Mouse (Mus musculus) hindbrain, embryonic 10.5 days (tissue): ENCODE data around the gene Acad10. TPM values are rescaled to one million over a fixed set of nuclear protein-coding genes. Genes with fewer than 3 reads are reported as not detected.

Experiments
- DNase-seq: peaks from one replicate; pipeline ENCODE4 v3.0.0-alpha.2; 2017; ENCODE audit warnings: low spot score
- H3K27ac ChIP-seq: fragments of 300-500 bp; sonication (generic); 2 replicates; pipeline ENCODE4 v1.5.1; 2016; ENCODE audit warnings: mild to moderate bottlenecking, moderate library complexity
- H3K27me3 ChIP-seq: fragments of 300-500 bp; sonication (generic); 2 replicates; pipeline ENCODE4 v1.6.1; 2016; ENCODE audit warnings: mild to moderate bottlenecking; ENCODE audit not compliant: poor library complexity, insufficient read depth, severe bottlenecking
- H3K36me3 ChIP-seq: fragments of 300-500 bp; sonication (generic); 2 replicates; pipeline ENCODE4 v1.6.1; 2016; ENCODE audit warnings: mild to moderate bottlenecking, moderate library complexity
- H3K4me1 ChIP-seq: fragments of 300-500 bp; sonication (generic); replicated peaks from 2 replicates; pipeline ENCODE4 v1.6.1; 2016; ENCODE audit warnings: mild to moderate bottlenecking
- H3K4me3 ChIP-seq: fragments of 300-500 bp; sonication (generic); 2 replicates; pipeline ENCODE4 v1.5.1; 2016; ENCODE audit warnings: mild to moderate bottlenecking, moderate library complexity
- H3K9me3 ChIP-seq: fragments of 300-500 bp; sonication (generic); 2 replicates; pipeline ENCODE4 v1.6.1; 2016; ENCODE audit warnings: mild to moderate bottlenecking, moderate library complexity
- WGBS: fragments of 180-500 bp; shearing (Covaris S2); methylation state at CpG from one replicate; pipeline ENCODE4 v1.1.7; 2016; 5-methylcytosine and 5-hydroxymethylcytosine counted together
- polyA plus RNA-seq: library from polyadenylated mRNA; unstranded; fragments of >200 nt; fragmentation: Nextera tagmentation; extraction: Ambion mirVana; gene quantifications from 2 replicates; pipeline ENCODE4 v1.2.1, GENCODE M21; 2016

Gene Acad10
- polyA plus RNA-seq, 1 experiment from 2014 or later: 3.0 TPM

- H3K36me3 ChIP-seq: no peaks in the 10 kb centered on the region
- H3K27me3 ChIP-seq: peaks cover 13% of the 10 kb centered on the region; the same call in 1 of the 2 replicates
- H3K4me1 ChIP-seq: peaks cover 29% of the 10 kb centered on the region
- DNase-seq: no peak
- H3K4me3 ChIP-seq: no peak overlapping the region
- WGBS: 81% methylated on average over 11 of the region's 11 CpGs
- H3K9me3 ChIP-seq: no peaks in the 10 kb centered on the region
- H3K27ac ChIP-seq: no peak overlapping the region
These were observed 68.8 kb downstream of the Acad10 start for GRCm38 (mm10) chr5:121591417-121592063.

- Histone ChIP-seq H3K4me1 (peaks cover 29% of the 10 kb centered on the region), H3K36me3 (no peaks in the 10 kb centered on the region), H3K4me3 (no peak overlapping the region), H3K27ac (no peak overlapping the region), H3K9me3 (no peaks in the 10 kb centered on the region), H3K27me3 (peaks cover 13% of the 10 kb centered on the region; the same call in 1 of the 2 replicates)
- DNase-seq: no peak
- WGBS: 89% methylated on average over 6 of the region's 6 CpGs
These were observed 70.4 kb downstream of the Acad10 start for GRCm38 (mm10) chr5:121589928-121590327.

GRCm38 (mm10) chr5:121586400-121587039, 73.8 kb downstream of the Acad10 start:
- no peak overlapping the region for H3K27ac ChIP-seq
- peaks cover 8% of the 10 kb centered on the region for H3K4me1 ChIP-seq
- H3K9me3 ChIP-seq: no peaks in the 10 kb centered on the region
- H3K27me3 ChIP-seq: no peaks in the 10 kb centered on the region
- no peak for DNase-seq
- no peak overlapping the region for H3K4me3 ChIP-seq
- no peaks in the 10 kb centered on the region for H3K36me3 ChIP-seq
- WGBS: 77% methylated on average over 6 of the region's 6 CpGs

DNA sequence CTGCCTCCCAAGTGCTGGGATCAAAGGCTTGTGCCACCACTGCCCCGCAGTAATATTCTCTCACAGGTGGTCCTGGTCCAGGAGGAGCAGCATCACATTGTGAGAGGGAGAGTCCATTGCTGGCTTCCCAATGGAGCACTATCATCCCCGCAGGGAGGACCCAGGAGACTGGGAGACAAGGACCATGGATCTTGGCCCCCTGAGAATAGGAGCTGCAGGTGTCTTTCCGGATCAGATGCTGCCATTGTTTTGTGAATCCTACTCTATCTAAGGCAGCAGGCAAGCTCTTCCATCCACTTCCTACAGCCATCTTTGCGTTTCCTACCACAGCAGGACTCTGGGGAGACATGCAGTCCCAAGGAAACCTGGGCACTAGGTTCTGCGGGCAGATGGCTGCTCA, 74.6 kb downstream of the Acad10 start:
- H3K4me1 ChIP-seq: peaks cover 8% of the 10 kb centered on the region

GRCm38 (mm10) chr5:121585005-121585404, 75.3 kb downstream of the Acad10 start:
- no peak overlapping the region for H3K27ac ChIP-seq
- WGBS: 95% methylated on average over 10 of the region's 10 CpGs
- DNase-seq: no peak
- peaks cover 8% of the 10 kb centered on the region for H3K4me1 ChIP-seq
- H3K27me3 ChIP-seq: no peaks in the 10 kb centered on the region
- peaks cover 5% of the 10 kb centered on the region; the same call in 1 of the 2 replicates for H3K36me3 ChIP-seq
- no peaks in the 10 kb centered on the region for H3K9me3 ChIP-seq
- H3K4me3 ChIP-seq: no peak overlapping the region

More for the DNA sequence above, 74.6 kb downstream of the Acad10 start:
- 85% methylated on average over 5 of the region's 5 CpGs for WGBS
- no peaks in the 10 kb centered on the region; the same call in 1 of the 2 replicates for H3K36me3 ChIP-seq
- no peaks in the 10 kb centered on the region for H3K27me3 ChIP-seq
- no peak overlapping the region for H3K27ac ChIP-seq
- no peak for DNase-seq
- no peak overlapping the region for H3K4me3 ChIP-seq
- H3K9me3 ChIP-seq: no peaks in the 10 kb centered on the region

DNA sequence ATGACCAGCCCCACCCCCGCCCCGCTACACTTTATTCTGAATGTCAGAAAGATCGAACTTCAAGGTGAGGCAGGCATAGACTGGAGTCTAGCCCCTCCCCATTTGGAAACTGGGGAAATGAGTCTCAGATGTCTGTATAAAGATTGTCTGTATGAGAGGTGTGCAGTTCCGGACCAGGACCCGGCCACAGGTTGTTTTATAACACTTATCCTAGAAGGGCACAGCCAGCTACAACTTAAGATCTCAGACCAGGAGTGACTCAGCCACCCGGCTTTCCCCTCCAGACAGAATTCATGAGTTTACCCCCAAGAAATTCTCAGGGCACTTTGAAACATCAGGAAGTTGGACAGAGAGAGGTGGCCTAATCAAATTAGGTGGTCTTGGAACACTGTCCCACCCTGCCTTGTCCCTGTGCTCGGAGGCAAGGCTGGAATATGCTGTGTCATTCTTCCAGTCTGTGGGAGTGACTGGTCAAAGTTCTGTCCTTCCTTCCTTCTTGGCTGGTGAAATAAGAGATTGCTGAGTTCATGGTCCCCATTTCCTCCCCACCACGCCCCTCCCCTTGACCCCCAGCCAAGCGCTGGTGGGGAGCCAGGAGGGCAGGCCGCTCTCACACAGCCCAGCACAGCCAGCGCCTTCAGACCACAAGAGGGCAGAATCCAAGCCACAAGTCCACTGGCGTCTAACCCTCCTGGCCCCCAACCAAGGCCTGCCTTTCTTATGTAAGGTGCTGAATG, 76.4 kb downstream of the Acad10 start:
- no peaks in the 10 kb centered on the region for H3K27me3 ChIP-seq
- DNase-seq: peak; percentile 21
- WGBS: 56% methylated on average over 12 of the region's 12 CpGs

GRCm38 (mm10) chr5:121581945-121582344, 78.4 kb downstream of the Acad10 start:
- WGBS: 90% methylated on average over 8 of the region's 8 CpGs
- H3K27me3 ChIP-seq: no peaks in the 10 kb centered on the region
- H3K36me3 ChIP-seq: peaks cover 30% of the 10 kb centered on the region
- DNase-seq: no peak
- H3K4me1 ChIP-seq: peaks cover 8% of the 10 kb centered on the region
- no peak overlapping the region for H3K27ac ChIP-seq
- H3K4me3 ChIP-seq: no peak overlapping the region
- H3K9me3 ChIP-seq: no peaks in the 10 kb centered on the region

More for the DNA sequence above, 76.4 kb downstream of the Acad10 start:
- Histone ChIP-seq H3K9me3 (no peaks in the 10 kb centered on the region), H3K27ac (no peak overlapping the region), H3K36me3 (peaks cover 15% of the 10 kb centered on the region), H3K4me3 (no peak overlapping the region), H3K4me1 (peaks cover 8% of the 10 kb centered on the region)

GRCm38 (mm10) chr5:121576927-121577488, 83.3 kb downstream of the Acad10 start:
- 89% methylated on average over 11 of the region's 11 CpGs for WGBS
- DNase-seq: no peak
- H3K27me3 ChIP-seq: no peaks in the 10 kb centered on the region
- H3K27ac ChIP-seq: no peak overlapping the region
- H3K4me3 ChIP-seq: no peak overlapping the region
- H3K9me3 ChIP-seq: no peaks in the 10 kb centered on the region
- no peaks in the 10 kb centered on the region for H3K4me1 ChIP-seq
- H3K36me3 ChIP-seq: peaks cover 62% of the 10 kb centered on the region

DNA sequence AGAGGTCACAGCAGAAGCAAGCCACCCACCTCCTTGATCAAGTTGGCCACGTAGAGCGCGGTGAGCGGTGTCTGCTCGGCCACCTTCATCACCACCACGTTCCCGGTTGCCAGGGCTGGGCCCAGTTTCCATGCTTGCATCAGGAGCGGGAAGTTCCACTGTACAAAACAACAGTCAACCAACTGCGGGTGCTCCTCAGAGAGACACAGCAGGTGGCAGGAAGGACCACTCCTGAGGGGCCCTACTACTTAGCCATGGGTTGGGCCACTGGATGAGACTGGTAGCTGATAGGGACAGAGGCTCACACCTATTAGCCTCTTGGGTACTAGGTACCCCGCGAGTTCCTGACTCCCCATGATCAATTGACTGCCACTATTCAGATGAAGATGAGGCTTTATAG, 84.4 kb downstream of the Acad10 start:
- DNase-seq: no peak
- H3K27me3 ChIP-seq: no peaks in the 10 kb centered on the region
- no peak overlapping the region for H3K27ac ChIP-seq
- H3K9me3 ChIP-seq: no peaks in the 10 kb centered on the region
- 90% methylated on average over 11 of the region's 11 CpGs for WGBS
- peaks cover 69% of the 10 kb centered on the region for H3K36me3 ChIP-seq
- H3K4me1 ChIP-seq: no peaks in the 10 kb centered on the region
- no peak overlapping the region for H3K4me3 ChIP-seq

DNA sequence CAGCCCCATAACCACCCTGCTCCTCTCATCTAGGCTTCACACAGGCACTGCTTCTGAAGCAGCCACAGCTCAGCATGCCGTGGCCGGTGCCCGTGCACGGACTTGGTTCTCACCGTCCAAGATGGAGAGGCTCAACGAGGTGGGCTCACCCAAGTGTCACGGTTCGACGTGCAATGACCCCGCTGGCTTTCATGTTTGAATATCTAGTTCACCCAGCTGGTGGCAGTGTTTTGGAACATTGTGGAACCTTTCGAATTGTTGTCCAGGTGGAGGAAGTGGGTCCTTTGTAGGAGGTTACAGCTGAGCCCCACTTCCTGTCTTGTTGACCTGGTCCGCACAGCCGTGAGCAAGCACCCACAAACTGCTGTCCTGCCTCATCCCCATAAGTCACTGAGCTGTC, 86.2 kb downstream of the Acad10 start:
- Histone ChIP-seq H3K27ac (no peak overlapping the region), H3K4me1 (no peaks in the 10 kb centered on the region), H3K36me3 (peaks cover 68% of the 10 kb centered on the region), H3K4me3 (no peak overlapping the region), H3K27me3 (no peaks in the 10 kb centered on the region), H3K9me3 (no peaks in the 10 kb centered on the region)
- no peak for DNase-seq
- 93% methylated on average over 13 of the region's 13 CpGs for WGBS
